Mouse (Mus musculus): ENCODE data around the gene Rbm28. TPM values are rescaled to one million over a fixed set of nuclear protein-coding genes. Genes with fewer than 3 reads are reported as not detected.

Gene Rbm28
- total and polyA plus RNA-seq, 2 experiments from 2014 or later = 18.0 to 32.8 TPM

- H3K9me3 ChIP-seq (ENCODE audit: low read length) = no peaks in the 10 kb centered on the region
- no peak overlapping the region for H3K27ac ChIP-seq (ENCODE audit: low read depth, low read length)
- H3K4me1 ChIP-seq (ENCODE audit: insufficient read depth) = no peaks in the 10 kb centered on the region
- peak; percentile 86 for TF ChIP-seq CTCF (IDR thresholded peaks at IDR 0.05; ENCODE audit: low read depth)
- H3K9ac ChIP-seq = no peak overlapping the region
- 35% methylated on average over 5 of the region's 5 CpGs for WGBS
- H3K4me3 ChIP-seq (ENCODE audit: low read depth, low read length) = no peak overlapping the region
- H3K36me3 ChIP-seq (ENCODE audit: insufficient read depth) = 0 out of 2 replicates have a peak, but pooled peaks cover 13% of the 10 kb centered on the region
- ATAC-seq (peak; percentile 90), DNase-seq (peak; percentile 82)
- no peaks in the 10 kb centered on the region for H3K27me3 ChIP-seq (ENCODE audit: insufficient read depth, low read length)
- no peak overlapping the region for H3K4me2 ChIP-seq (ENCODE audit: low read depth)
Measured at GRCm38 (mm10) chr6:29143608-29144007, 21.2 kb downstream of the Rbm28 start.

GRCm38 (mm10) chr6:29137441-29137840 is 27.4 kb downstream of the Rbm28 start:
- no peaks in the 10 kb centered on the region for H3K4me1 ChIP-seq (ENCODE audit: insufficient read depth)
- H3K27ac ChIP-seq (ENCODE audit: low read depth, low read length) = no peak overlapping the region
- no peaks in the 10 kb centered on the region for H3K27me3 ChIP-seq (ENCODE audit: insufficient read depth, low read length)
- WGBS = 94% methylated on average over 9 of the region's 9 CpGs
- DNase-seq (no peak), ATAC-seq (no peak)
- no peak overlapping the region for H3K9ac ChIP-seq
- TF ChIP-seq CTCF (IDR thresholded peaks at IDR 0.05; ENCODE audit: low read depth) = no peak
- no peaks in the 10 kb centered on the region for H3K9me3 ChIP-seq (ENCODE audit: low read length)
- H3K36me3 ChIP-seq (ENCODE audit: insufficient read depth) = peaks cover 55% of the 10 kb centered on the region
- H3K4me3 ChIP-seq (ENCODE audit: low read depth, low read length) = no peak overlapping the region
- no peak overlapping the region for H3K4me2 ChIP-seq (ENCODE audit: low read depth)

- no peak overlapping the region for H3K4me3 ChIP-seq (ENCODE audit: low read depth, low read length)
- no peaks in the 10 kb centered on the region for H3K27me3 ChIP-seq (ENCODE audit: insufficient read depth, low read length)
- H3K4me2 ChIP-seq (ENCODE audit: low read depth) = no peak overlapping the region
- no peak for TF ChIP-seq CTCF (IDR thresholded peaks at IDR 0.05; ENCODE audit: low read depth)
- H3K27ac ChIP-seq (ENCODE audit: low read depth, low read length) = no peak overlapping the region
- H3K36me3 ChIP-seq (ENCODE audit: insufficient read depth) = peaks cover 80% of the 10 kb centered on the region
- WGBS = 89% methylated on average over 9 of the region's 9 CpGs
- DNase-seq = no peak
- H3K4me1 ChIP-seq (ENCODE audit: insufficient read depth) = no peaks in the 10 kb centered on the region
- no peaks in the 10 kb centered on the region for H3K9me3 ChIP-seq (ENCODE audit: low read length)
- no peak overlapping the region for H3K9ac ChIP-seq
- ATAC-seq = no peak
Measured at GRCm38 (mm10) chr6:29133100-29133499, 31.7 kb downstream of the Rbm28 start.

GRCm38 (mm10) chr6:29126878-29127426 is 37.9 kb downstream of the Rbm28 start:
- Histone ChIP-seq H3K9ac (no peak overlapping the region), H3K4me1 (ENCODE audit: insufficient read depth) (no peaks in the 10 kb centered on the region), H3K27ac (ENCODE audit: low read depth, low read length) (no peak overlapping the region), H3K4me2 (ENCODE audit: low read depth) (no peak overlapping the region), H3K27me3 (ENCODE audit: insufficient read depth, low read length) (no peaks in the 10 kb centered on the region), H3K9me3 (ENCODE audit: low read length) (no peaks in the 10 kb centered on the region), H3K36me3 (ENCODE audit: insufficient read depth) (peaks cover 65% of the 10 kb centered on the region), H3K4me3 (ENCODE audit: low read depth, low read length) (no peak overlapping the region)
- no peak for ATAC-seq
- no peak for DNase-seq
- WGBS = 94% methylated on average over 7 of the region's 7 CpGs
- TF ChIP-seq CTCF (IDR thresholded peaks at IDR 0.05; ENCODE audit: low read depth) = no peak

GRCm38 (mm10) chr6:29119990-29120389 is 44.8 kb downstream of the Rbm28 start:
- Histone ChIP-seq H3K4me3 (ENCODE audit: low read depth, low read length) (no peak overlapping the region), H3K27me3 (ENCODE audit: insufficient read depth, low read length) (no peaks in the 10 kb centered on the region), H3K9ac (no peak overlapping the region), H3K27ac (ENCODE audit: low read depth, low read length) (no peak overlapping the region), H3K4me2 (ENCODE audit: low read depth) (no peak overlapping the region), H3K4me1 (ENCODE audit: insufficient read depth) (peaks cover 4% of the 10 kb centered on the region; the same call in 1 of the 2 replicates), H3K36me3 (ENCODE audit: insufficient read depth) (peaks cover 13% of the 10 kb centered on the region), H3K9me3 (ENCODE audit: low read length) (no peaks in the 10 kb centered on the region)
- no peak for TF ChIP-seq CTCF (IDR thresholded peaks at IDR 0.05; ENCODE audit: low read depth)
- DNase-seq (no peak), ATAC-seq (no peak)
- 84% methylated on average over 13 of the region's 13 CpGs for WGBS

GRCm38 (mm10) chr6:29118963-29119362 is 45.8 kb downstream of the Rbm28 start:
- 69% methylated on average over 4 of the region's 4 CpGs for WGBS
- H3K27ac ChIP-seq (ENCODE audit: low read depth, low read length) = no peak overlapping the region

GRCm38 (mm10) chr6:29118231-29118630 is 46.6 kb downstream of the Rbm28 start:
- H3K27me3 ChIP-seq (ENCODE audit: insufficient read depth, low read length) = no peaks in the 10 kb centered on the region
- peak; percentile 25; the same call in 1 of the 2 replicates for ATAC-seq
- H3K4me3 ChIP-seq (ENCODE audit: low read depth, low read length) = no peak overlapping the region
- DNase-seq = no peak
- no peak for TF ChIP-seq CTCF (IDR thresholded peaks at IDR 0.05; ENCODE audit: low read depth)
- no peak overlapping the region for H3K9ac ChIP-seq
- H3K9me3 ChIP-seq (ENCODE audit: low read length) = no peaks in the 10 kb centered on the region
- peaks cover 1% of the 10 kb centered on the region; the same call in 1 of the 2 replicates for H3K36me3 ChIP-seq (ENCODE audit: insufficient read depth)
- H3K27ac ChIP-seq (ENCODE audit: low read depth, low read length) = no peak overlapping the region
- H3K4me1 ChIP-seq (ENCODE audit: insufficient read depth) = peaks cover 4% of the 10 kb centered on the region; the same call in 1 of the 2 replicates
- H3K4me2 ChIP-seq (ENCODE audit: low read depth) = no peak overlapping the region

More at GRCm38 (mm10) chr6:29118963-29119362, 45.8 kb downstream of the Rbm28 start:
- H3K4me3 ChIP-seq (ENCODE audit: low read depth, low read length) = no peak overlapping the region
- H3K27me3 ChIP-seq (ENCODE audit: insufficient read depth, low read length) = no peaks in the 10 kb centered on the region
- DNase-seq = no peak
- ATAC-seq = no peak
- no peaks in the 10 kb centered on the region for H3K9me3 ChIP-seq (ENCODE audit: low read length)
- H3K36me3 ChIP-seq (ENCODE audit: insufficient read depth) = peaks cover 5% of the 10 kb centered on the region
- peaks cover 4% of the 10 kb centered on the region; the same call in 1 of the 2 replicates for H3K4me1 ChIP-seq (ENCODE audit: insufficient read depth)
- H3K9ac ChIP-seq = no peak overlapping the region
- no peak overlapping the region for H3K4me2 ChIP-seq (ENCODE audit: low read depth)
- no peak for TF ChIP-seq CTCF (IDR thresholded peaks at IDR 0.05; ENCODE audit: low read depth)
